Mouse (Mus musculus) midbrain, embryonic 15.5 days (tissue): ENCODE measurements around the gene Gpr21. TPM values are rescaled to one million over a fixed set of nuclear protein-coding genes. Genes with fewer than 3 reads are reported as not detected.
"Not testable (repeated sequence)": the region's sequence is repeated elsewhere in the genome, so short reads cannot be mapped to it uniquely, and the experiment has no call there.

Source experiments
- ATAC-seq: fragments of 200-750 bp; cut with Nextera tagmentation; replicated peaks from 2 replicates; pipeline ENCODE4 v1.8.0; 2017; ENCODE audit warnings: moderate TSS enrichment
- H3K27ac ChIP-seq: fragments of 300-500 bp; sonication (generic); 2 replicates; pipeline ENCODE4 v1.5.1; 2015; ENCODE audit warnings: mild to moderate bottlenecking, inconsistent platforms
- H3K27me3 ChIP-seq: fragments of 300-500 bp; sonication (generic); replicated peaks from 2 replicates; pipeline ENCODE4 v1.6.1; 2015; ENCODE audit warnings: inconsistent platforms
- H3K36me3 ChIP-seq: fragments of 300-500 bp; sonication (generic); replicated peaks from 2 replicates; pipeline ENCODE4 v1.6.1; 2015; ENCODE audit warnings: inconsistent platforms
- H3K4me1 ChIP-seq: fragments of 300-500 bp; sonication (generic); 2 replicates; pipeline ENCODE4 v1.6.1; 2015; ENCODE audit warnings: inconsistent platforms
- H3K4me2 ChIP-seq: fragments of 300-500 bp; sonication (generic); 2 replicates; pipeline ENCODE4 v1.6.1; 2015; ENCODE audit warnings: inconsistent platforms, mild to moderate bottlenecking, moderate library complexity
- H3K4me3 ChIP-seq: fragments of 300-500 bp; sonication (generic); 2 replicates; pipeline ENCODE4 v1.5.1; 2015; ENCODE audit warnings: mild to moderate bottlenecking, inconsistent platforms
- H3K9ac ChIP-seq: fragments of 300-500 bp; sonication (generic); 2 replicates; pipeline ENCODE4 v1.6.1; 2015; ENCODE audit warnings: mild to moderate bottlenecking, inconsistent platforms
- H3K9me3 ChIP-seq: fragments of 300-500 bp; sonication (generic); 2 replicates; pipeline ENCODE4 v1.6.1; 2016; ENCODE audit warnings: inconsistent platforms
- WGBS: fragments of 180-500 bp; shearing (Covaris S2); methylation state at CpG from one replicate; pipeline ENCODE4 v1.1.7; 2015; ENCODE audit warnings: mixed read lengths; 5-methylcytosine and 5-hydroxymethylcytosine counted together
- polyA plus RNA-seq: library from polyadenylated mRNA; unstranded; fragments of >200 nt; fragmentation: Nextera tagmentation; extraction: Ambion mirVana; gene quantifications from 2 replicates; pipeline ENCODE4 v1.2.1, GENCODE M21; 2015

The Gpr21 gene
- 16.3 and 18.5 TPM in 2 replicates for polyA plus RNA-seq

- Histone ChIP-seq H3K9ac (peak within 1 kb of the TSS; percentile 53), H3K9me3 (no peaks in the 10 kb centered on the region), H3K27ac (peak within 1 kb of the TSS; percentile 79), H3K4me1 (peaks cover 40% of the 10 kb centered on the region), H3K4me2 (peak within 1 kb of the TSS; percentile 53), H3K36me3 (peaks cover 9% of the 10 kb centered on the region), H3K27me3 (no peaks in the 10 kb centered on the region), H3K4me3 (peak within 1 kb of the TSS; percentile 38)
- 10% methylated on average over 11 of the region's 11 CpGs for WGBS
- peak; percentile 90 for ATAC-seq
These were observed at the start of gene Gpr21 for GRCm38 (mm10) chr2:37516030-37516710. Gene Gpr21, plus strand, starts transcription at chr2:37516332.

- Histone ChIP-seq H3K27me3 (no peaks in the 10 kb centered on the region), H3K4me3 (no peak overlapping the region), H3K9me3 (no peaks in the 10 kb centered on the region), H3K4me2 (no peak overlapping the region), H3K4me1 (no peaks in the 10 kb centered on the region), H3K36me3 (peaks cover 40% of the 10 kb centered on the region), H3K27ac (no peak overlapping the region), H3K9ac (no peak overlapping the region)
- ATAC-seq: no peak
These were observed 36.6 kb upstream of the Gpr21 start for GRCm38 (mm10) chr2:37479559-37479958.

GRCm38 (mm10) chr2:37480039-37480438 lies 36.1 kb upstream of the Gpr21 start:
- Histone ChIP-seq H3K27me3 (no peaks in the 10 kb centered on the region), H3K4me2 (no peak overlapping the region), H3K4me3 (no peak overlapping the region), H3K4me1 (no peaks in the 10 kb centered on the region), H3K27ac (no peak overlapping the region), H3K9ac (no peak overlapping the region), H3K9me3 (no peaks in the 10 kb centered on the region), H3K36me3 (peaks cover 38% of the 10 kb centered on the region)
- no peak for ATAC-seq
- WGBS: 94% methylated on average over 2 of the region's 2 CpGs

- Histone ChIP-seq H3K9me3 (no peaks in the 10 kb centered on the region), H3K4me1 (no peaks in the 10 kb centered on the region), H3K36me3 (peaks cover 20% of the 10 kb centered on the region), H3K27ac (no peak overlapping the region), H3K9ac (no peak overlapping the region), H3K27me3 (no peaks in the 10 kb centered on the region), H3K4me3 (no peak overlapping the region), H3K4me2 (no peak overlapping the region)
- 90% methylated on average over 2 of the region's 2 CpGs for WGBS
- ATAC-seq: no peak
These were observed 32.0 kb upstream of the Gpr21 start for GRCm38 (mm10) chr2:37484165-37484564.

- Histone ChIP-seq H3K27me3 (no peaks in the 10 kb centered on the region), H3K9ac (no peak overlapping the region), H3K4me2 (no peak overlapping the region), H3K9me3 (no peaks in the 10 kb centered on the region), H3K4me1 (no peaks in the 10 kb centered on the region), H3K4me3 (no peak overlapping the region), H3K27ac (no peak overlapping the region), H3K36me3 (peaks cover 32% of the 10 kb centered on the region)
- ATAC-seq: no peak
- 94% methylated on average over 1 of the region's 1 CpGs for WGBS
These were observed 30.8 kb upstream of the Gpr21 start for GRCm38 (mm10) chr2:37485370-37485769.

- no peak overlapping the region for H3K4me2 ChIP-seq
- no peaks in the 10 kb centered on the region for H3K9me3 ChIP-seq
- no peak for ATAC-seq
- no peaks in the 10 kb centered on the region for H3K27me3 ChIP-seq
- no peak overlapping the region for H3K27ac ChIP-seq
- no peak overlapping the region for H3K4me3 ChIP-seq
- no peaks in the 10 kb centered on the region for H3K4me1 ChIP-seq
- no peak overlapping the region for H3K9ac ChIP-seq
- peaks cover 33% of the 10 kb centered on the region for H3K36me3 ChIP-seq
These were observed 29.7 kb upstream of the Gpr21 start for GRCm38 (mm10) chr2:37486408-37486807.

GRCm38 (mm10) chr2:37488956-37489355 lies 27.2 kb upstream of the Gpr21 start:
- WGBS: 96% methylated on average over 2 of the region's 2 CpGs
- Histone ChIP-seq H3K9me3 (no peaks in the 10 kb centered on the region), H3K36me3 (peaks cover 33% of the 10 kb centered on the region), H3K4me1 (no peaks in the 10 kb centered on the region), H3K4me3 (no peak overlapping the region), H3K9ac (no peak overlapping the region), H3K27me3 (no peaks in the 10 kb centered on the region), H3K4me2 (no peak overlapping the region), H3K27ac (no peak overlapping the region)
- ATAC-seq: no peak

GRCm38 (mm10) chr2:37497321-37497720 lies 18.8 kb upstream of the Gpr21 start:
- H3K27me3 ChIP-seq: no peaks in the 10 kb centered on the region
- H3K27ac ChIP-seq: no peak overlapping the region
- H3K9ac ChIP-seq: no peak overlapping the region
- no peaks in the 10 kb centered on the region for H3K4me1 ChIP-seq
- no peak overlapping the region for H3K4me2 ChIP-seq
- peaks cover 22% of the 10 kb centered on the region; the same call in 1 of the 2 replicates for H3K36me3 ChIP-seq
- no peak overlapping the region for H3K4me3 ChIP-seq
- ATAC-seq: no peak
- 95% methylated on average over 4 of the region's 4 CpGs for WGBS
- H3K9me3 ChIP-seq: no peaks in the 10 kb centered on the region

GRCm38 (mm10) chr2:37505856-37506255 lies 10.3 kb upstream of the Gpr21 start:
- H3K36me3 ChIP-seq: peaks cover 14% of the 10 kb centered on the region; the same call in 1 of the 2 replicates
- WGBS: 94% methylated on average over 2 of the region's 2 CpGs

GRCm38 (mm10) chr2:37511134-37511901 lies 4.8 kb upstream of the Gpr21 start:
- no peaks in the 10 kb centered on the region for H3K27me3 ChIP-seq
- peaks cover 8% of the 10 kb centered on the region; the same call in 1 of the 2 replicates for H3K4me1 ChIP-seq
- no peak overlapping the region for H3K27ac ChIP-seq
- H3K36me3 ChIP-seq: peaks cover 16% of the 10 kb centered on the region
- no peak overlapping the region for H3K4me2 ChIP-seq
- no peak overlapping the region for H3K4me3 ChIP-seq
- 88% methylated on average over 4 of the region's 4 CpGs for WGBS
- no peaks in the 10 kb centered on the region for H3K9me3 ChIP-seq
- no peak for ATAC-seq
- no peak overlapping the region for H3K9ac ChIP-seq

More at GRCm38 (mm10) chr2:37505856-37506255, 10.3 kb upstream of the Gpr21 start:
- not testable (repeated sequence) for H3K9me3 ChIP-seq, H3K4me3 ChIP-seq, H3K4me1 ChIP-seq, H3K27me3 ChIP-seq, H3K4me2 ChIP-seq, ATAC-seq, H3K9ac ChIP-seq, H3K27ac ChIP-seq

- H3K27me3 ChIP-seq: no peaks in the 10 kb centered on the region
- WGBS: 12% methylated on average over 4 of the region's 4 CpGs
- no peaks in the 10 kb centered on the region for H3K9me3 ChIP-seq
- ATAC-seq: peak; percentile 87
- peak overlapping the region; percentile 53 for H3K4me2 ChIP-seq
- peak overlapping the region; percentile 38 for H3K4me3 ChIP-seq
- H3K4me1 ChIP-seq: peaks cover 44% of the 10 kb centered on the region
- peak overlapping the region; percentile 53 for H3K9ac ChIP-seq
- H3K36me3 ChIP-seq: peaks cover 7% of the 10 kb centered on the region
- H3K27ac ChIP-seq: peak overlapping the region; percentile 79
These were observed 860 bp downstream of the Gpr21 start for GRCm38 (mm10) chr2:37516922-37517462.

- H3K9ac ChIP-seq: no peak overlapping the region
- 75% methylated on average over 4 of the region's 4 CpGs for WGBS
- ATAC-seq: no peak
- H3K4me3 ChIP-seq: peak overlapping the region; percentile 38
- H3K4me1 ChIP-seq: peaks cover 44% of the 10 kb centered on the region
- H3K36me3 ChIP-seq: no peaks in the 10 kb centered on the region
- H3K4me2 ChIP-seq: peak overlapping the region; percentile 53
- no peaks in the 10 kb centered on the region for H3K27me3 ChIP-seq
- no peak overlapping the region for H3K27ac ChIP-seq
- H3K9me3 ChIP-seq: no peaks in the 10 kb centered on the region
These were observed 2.6 kb downstream of the Gpr21 start for GRCm38 (mm10) chr2:37518561-37519285.
